Comparison of ENCODE assay signal across 23 mouse cellular contexts in the genomic region with DNA sequence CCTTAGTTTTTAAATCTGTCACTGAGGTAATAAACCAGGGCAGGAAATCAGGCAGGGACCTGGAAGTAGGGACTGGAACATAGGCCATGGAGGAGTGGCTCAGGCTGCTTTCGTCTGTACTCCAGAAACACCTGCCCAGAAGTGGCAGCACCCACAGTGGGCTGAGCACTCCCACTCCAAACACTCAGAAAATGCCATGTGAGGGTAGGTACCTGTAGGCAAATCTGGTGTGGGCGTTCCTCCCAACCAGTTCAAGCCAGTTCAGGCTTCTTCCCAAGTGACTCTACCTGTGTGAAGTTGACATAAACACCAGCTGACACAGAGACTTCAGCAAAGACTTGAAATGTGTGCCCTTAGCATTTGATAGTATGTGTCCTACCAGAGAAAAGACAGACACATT.
"Had no signal": no experiment of that assay in that cellular context is flagged by ENCODE, and none has a peak within 500 bp of the region (broad histone marks: within the 10 kb centered on the region; RNA-seq: fewer than 3 reads in every experiment).

No protein-coding gene starts in this region.

- H3K27ac ChIP-seq: kidney, postnatal 0 days; layer of hippocampus, adult 2 months; limb, embryonic 12.5 days; limb, embryonic 15.5 days; liver, embryonic 14.5 days; midbrain, embryonic 15.5 days; neural tube, embryonic 12.5 days; neural tube, embryonic 15.5 days; stomach, embryonic 15.5 days had no signal

- H3K4me1 ChIP-seq: limb, embryonic 12.5 days; limb, embryonic 15.5 days; midbrain, embryonic 15.5 days; neural tube, embryonic 12.5 days; neural tube, embryonic 15.5 days; stomach, embryonic 15.5 days had no signal

- H3K4me3 ChIP-seq: layer of hippocampus, adult 2 months; limb, embryonic 12.5 days; limb, embryonic 15.5 days; midbrain, embryonic 15.5 days; neural tube, embryonic 12.5 days; neural tube, embryonic 15.5 days; stomach, embryonic 15.5 days had no signal

- H3K4me2 ChIP-seq: limb, embryonic 12.5 days; limb, embryonic 15.5 days; liver, embryonic 11.5 days; midbrain, embryonic 11.5 days; midbrain, embryonic 15.5 days; neural tube, embryonic 12.5 days; neural tube, embryonic 15.5 days; stomach, embryonic 15.5 days had no signal

- H3K9ac ChIP-seq: limb, embryonic 12.5 days; limb, embryonic 15.5 days; liver, embryonic 14.5 days; liver, postnatal 0 days; midbrain, embryonic 15.5 days; neural tube, embryonic 12.5 days; neural tube, embryonic 15.5 days; stomach, embryonic 15.5 days had no signal

- H3K9me3 ChIP-seq: limb, embryonic 12.5 days; limb, embryonic 15.5 days; midbrain, embryonic 15.5 days; neural tube, embryonic 12.5 days; neural tube, embryonic 15.5 days; stomach, embryonic 15.5 days had no signal

- DNase-seq: kidney, adult 18-20 months; kidney, adult 9 months; kidney, postnatal 25 days; layer of hippocampus, adult 9-11 months; left cerebral cortex, postnatal 4 days; liver, postnatal 0 days; retina, postnatal 1 day; right cerebral cortex, postnatal 25 days; spleen, adult 18-20 months; thymus, postnatal 25 days had no signal

- ATAC-seq: inflammation-experienced regulatory T-cells, adult 6 months; intestine, embryonic 16.5 days; liver, postnatal 0 days; midbrain, embryonic 15.5 days had no signal

- H3K27me3 ChIP-seq: limb, embryonic 12.5 days; limb, embryonic 15.5 days; midbrain, embryonic 15.5 days; neural tube, embryonic 12.5 days; neural tube, embryonic 15.5 days; stomach, embryonic 15.5 days had no signal
